Mouse (Mus musculus) midbrain, embryonic 16.5 days (tissue): Measurements from ENCODE around the gene Flna. TPM values are rescaled to one million over a fixed set of nuclear protein-coding genes. Genes with fewer than 3 reads are reported as not detected.

Experiments used
- ATAC-seq: fragments of 200-750 bp; cut with Nextera tagmentation; 2 replicates; pipeline ENCODE4 v1.8.0; 2017; ENCODE audit warnings: moderate TSS enrichment
- H3K27ac ChIP-seq: fragments of 300-500 bp; sonication (generic); 2 replicates; pipeline ENCODE4 v1.5.1; 2014; ENCODE audit warnings: mild to moderate bottlenecking, low read length, mixed read lengths
- H3K27me3 ChIP-seq: fragments of 300-500 bp; sonication (generic); 2 replicates; pipeline ENCODE4 v1.6.1; 2014; ENCODE audit warnings: low read depth, low read length, mixed read lengths; ENCODE audit not compliant: control insufficient read depth, insufficient read depth
- H3K36me3 ChIP-seq: fragments of 300-500 bp; sonication (generic); 2 replicates; pipeline ENCODE4 v1.6.1; 2014; ENCODE audit warnings: mild to moderate bottlenecking, low read length, moderate library complexity, mixed read lengths; ENCODE audit not compliant: control insufficient read depth, insufficient read depth
- H3K4me1 ChIP-seq: fragments of 300-500 bp; sonication (generic); 2 replicates; pipeline ENCODE4 v1.6.1; 2014; ENCODE audit warnings: mild to moderate bottlenecking, low read length, mixed read lengths; ENCODE audit not compliant: control insufficient read depth, insufficient read depth
- H3K4me2 ChIP-seq: fragments of 300-500 bp; sonication (generic); 2 replicates; pipeline ENCODE4 v1.6.1; 2014; ENCODE audit warnings: mild to moderate bottlenecking, low read length, mixed read lengths
- H3K4me3 ChIP-seq: fragments of 300-500 bp; sonication (generic); 2 replicates; pipeline ENCODE4 v1.5.1; 2014; ENCODE audit warnings: low read depth, mild to moderate bottlenecking, low read length, moderate library complexity, mixed read lengths
- H3K9ac ChIP-seq: fragments of 300-500 bp; sonication (generic); 2 replicates; pipeline ENCODE4 v1.6.1; 2014; ENCODE audit warnings: low read depth, low read length, mixed read lengths
- H3K9me3 ChIP-seq: fragments of 300-500 bp; sonication (generic); replicated peaks from 2 replicates; pipeline ENCODE4 v1.6.1; 2014; ENCODE audit warnings: mild to moderate bottlenecking, low read length, mixed read lengths; ENCODE audit not compliant: control insufficient read depth, poor library complexity, severe bottlenecking
- WGBS: fragments of 180-500 bp; shearing (Covaris S2); extraction: QIAGEN DNeasy Blood & Tissue Kit; methylation state at CpG from one replicate; pipeline ENCODE4 v1.1.7; 2014; 5-methylcytosine and 5-hydroxymethylcytosine counted together
- polyA plus RNA-seq: library from polyadenylated mRNA; unstranded; fragments of >200 nt; fragmentation: Nextera tagmentation; extraction: Ambion mirVana; gene quantifications from 2 replicates; pipeline ENCODE4 v1.2.1, GENCODE M21; 2015

Gene Flna
- 84.6 and 88.4 TPM in 2 replicates for polyA plus RNA-seq

GRCm38 (mm10) chrX:74249615-74250014 is at the start of gene Flna:
Flna (minus strand) TSS chrX:74249820.
- 0 out of 2 replicates have a peak, but pooled peaks have one; percentile 4 for ATAC-seq
- Histone ChIP-seq H3K4me2 (peak within 1 kb of the TSS; percentile 61), H3K36me3 (no peaks in the 10 kb centered on the region), H3K9ac (peak within 1 kb of the TSS; percentile 67), H3K4me3 (peak within 1 kb of the TSS; percentile 46), H3K27ac (peak within 1 kb of the TSS; percentile 60), H3K27me3 (no peaks in the 10 kb centered on the region), H3K4me1 (peaks cover 5% of the 10 kb centered on the region; the same call in 1 of the 2 replicates), H3K9me3 (no peaks in the 10 kb centered on the region)
- WGBS: 18% methylated on average over 38 of the region's 38 CpGs

GRCm38 (mm10) chrX:74298348-74298747 is 48.7 kb upstream of the Flna start:
- 96% methylated on average over 1 of the region's 1 CpGs for WGBS
- no peaks in the 10 kb centered on the region for H3K9me3 ChIP-seq
- H3K27ac ChIP-seq: no peak overlapping the region
- no peak for ATAC-seq
- no peak overlapping the region for H3K4me3 ChIP-seq
- peaks cover 11% of the 10 kb centered on the region for H3K4me1 ChIP-seq
- H3K36me3 ChIP-seq: 0 out of 2 replicates have a peak, but pooled peaks cover 6% of the 10 kb centered on the region
- no peaks in the 10 kb centered on the region for H3K27me3 ChIP-seq
- H3K9ac ChIP-seq: no peak overlapping the region
- no peak overlapping the region for H3K4me2 ChIP-seq

- peak within 1 kb of the TSS; percentile 78 for H3K4me2 ChIP-seq
- peak within 1 kb of the TSS; percentile 64 for H3K4me3 ChIP-seq
- peak within 1 kb of the TSS; percentile 85 for H3K27ac ChIP-seq
- 22% methylated on average over 37 of the region's 37 CpGs for WGBS
- peak within 1 kb of the TSS; percentile 84 for H3K9ac ChIP-seq
- H3K4me1 ChIP-seq: peaks cover 11% of the 10 kb centered on the region
- no peaks in the 10 kb centered on the region for H3K27me3 ChIP-seq
- no peaks in the 10 kb centered on the region for H3K9me3 ChIP-seq
- 0 out of 2 replicates have a peak, but pooled peaks cover 3% of the 10 kb centered on the region for H3K36me3 ChIP-seq
- ATAC-seq: peak; percentile 99
Observed at GRCm38 (mm10) chrX:74296538-74297448, 47.2 kb upstream of the Flna start, which contains the start of gene Atp6ap1. Atp6ap1 (plus strand) TSS chrX:74297097.

- no peak for ATAC-seq
- 80% methylated on average over 4 of the region's 4 CpGs for WGBS
Observed at GRCm38 (mm10) chrX:74293431-74293830, 43.8 kb upstream of the Flna start.

GRCm38 (mm10) chrX:74283092-74283437 is 33.4 kb upstream of the Flna start:
- Histone ChIP-seq H3K27me3 (no peaks in the 10 kb centered on the region), H3K9ac (peak overlapping the region; percentile 80), H3K4me3 (peak overlapping the region; percentile 58), H3K4me1 (peaks cover 13% of the 10 kb centered on the region), H3K9me3 (no peaks in the 10 kb centered on the region), H3K27ac (peak overlapping the region; percentile 82), H3K4me2 (peak overlapping the region; percentile 76), H3K36me3 (no peaks in the 10 kb centered on the region)
- WGBS: 33% methylated on average over 5 of the region's 5 CpGs
- ATAC-seq: peak; percentile 52; the same call in 1 of the 2 replicates

More at GRCm38 (mm10) chrX:74293431-74293830, 43.8 kb upstream of the Flna start:
- H3K27me3 ChIP-seq: no peaks in the 10 kb centered on the region
- no peak overlapping the region for H3K4me2 ChIP-seq
- H3K4me1 ChIP-seq: peaks cover 4% of the 10 kb centered on the region
- no peaks in the 10 kb centered on the region for H3K36me3 ChIP-seq
- no peak overlapping the region for H3K27ac ChIP-seq
- H3K4me3 ChIP-seq: no peak overlapping the region
- H3K9ac ChIP-seq: no peak overlapping the region
- H3K9me3 ChIP-seq: no peaks in the 10 kb centered on the region

GRCm38 (mm10) chrX:74282395-74283091 is 32.9 kb upstream of the Flna start:
- Histone ChIP-seq H3K9me3 (no peaks in the 10 kb centered on the region), H3K4me2 (peak overlapping the region; percentile 76), H3K4me3 (peak overlapping the region; percentile 58), H3K36me3 (no peaks in the 10 kb centered on the region), H3K4me1 (peaks cover 13% of the 10 kb centered on the region), H3K27ac (peak overlapping the region; percentile 82), H3K27me3 (no peaks in the 10 kb centered on the region), H3K9ac (peak overlapping the region; percentile 80)
- peak; percentile 86 for ATAC-seq
- WGBS: 26% methylated on average over 39 of the region's 39 CpGs

- 22% methylated on average over 16 of the region's 16 CpGs for WGBS
- Histone ChIP-seq H3K4me3 (peak within 1 kb of the TSS; percentile 58), H3K4me2 (peak within 1 kb of the TSS; percentile 76), H3K4me1 (peaks cover 13% of the 10 kb centered on the region), H3K9me3 (no peaks in the 10 kb centered on the region), H3K9ac (peak within 1 kb of the TSS; percentile 80), H3K27me3 (no peaks in the 10 kb centered on the region), H3K27ac (peak within 1 kb of the TSS; percentile 82), H3K36me3 (no peaks in the 10 kb centered on the region)
- ATAC-seq: peak; percentile 63
Observed at GRCm38 (mm10) chrX:74281732-74282394, 32.2 kb upstream of the Flna start, which contains the start of the genes Taz and Dnase1l1. Taz (plus strand) TSS chrX:74281912. Dnase1l1 (minus strand) TSS chrX:74282337.

GRCm38 (mm10) chrX:74281041-74281731 is 31.6 kb upstream of the Flna start:
- H3K4me1 ChIP-seq: peaks cover 13% of the 10 kb centered on the region
- no peaks in the 10 kb centered on the region for H3K27me3 ChIP-seq
- no peak for ATAC-seq
- H3K9ac ChIP-seq: peak overlapping the region; percentile 80
- peak overlapping the region; percentile 82 for H3K27ac ChIP-seq
- H3K9me3 ChIP-seq: no peaks in the 10 kb centered on the region
- H3K36me3 ChIP-seq: no peaks in the 10 kb centered on the region
- peak overlapping the region; percentile 76 for H3K4me2 ChIP-seq
- 9% methylated on average over 14 of the region's 14 CpGs for WGBS
- peak overlapping the region; percentile 58 for H3K4me3 ChIP-seq
